Mouse (Mus musculus) midbrain, embryonic 11.5 days (tissue): ENCODE measurements around the gene Zfp109. TPM values are rescaled to one million over a fixed set of nuclear protein-coding genes. Genes with fewer than 3 reads are reported as not detected.

Source experiments
- ATAC-seq: fragments of 200-750 bp; cut with Nextera tagmentation; 2 replicates; pipeline ENCODE4 v1.8.0; 2017; ENCODE audit warnings: moderate TSS enrichment, moderate library complexity; ENCODE audit not compliant: low FRiP score
- DNase-seq: peaks from one replicate; pipeline ENCODE4 v3.0.0; 2015; ENCODE audit warnings: low spot score; ENCODE audit errors: missing footprints
- H3K27ac ChIP-seq: fragments of 300-500 bp; sonication (generic); 2 replicates; pipeline ENCODE4 v1.5.1; 2014; ENCODE audit warnings: low read depth, low read length
- H3K27me3 ChIP-seq: fragments of 300-500 bp; sonication (generic); 2 replicates; pipeline ENCODE4 v1.6.1; 2014; ENCODE audit warnings: mild to moderate bottlenecking, low read length, moderate library complexity, mixed read lengths; ENCODE audit not compliant: control insufficient read depth, insufficient read depth
- H3K36me3 ChIP-seq: fragments of 300-500 bp; sonication (generic); 2 replicates; pipeline ENCODE4 v1.6.1; 2014; ENCODE audit warnings: mild to moderate bottlenecking, low read length, moderate library complexity, mixed read lengths; ENCODE audit not compliant: control insufficient read depth, insufficient read depth
- H3K4me1 ChIP-seq: fragments of 300-500 bp; sonication (generic); 2 replicates; pipeline ENCODE4 v1.6.1; 2014; ENCODE audit warnings: low read length; ENCODE audit not compliant: control insufficient read depth, insufficient read depth
- H3K4me2 ChIP-seq: fragments of 300-500 bp; sonication (generic); 2 replicates; pipeline ENCODE4 v1.6.1; 2014; ENCODE audit warnings: mild to moderate bottlenecking, moderate library complexity
- H3K4me3 ChIP-seq: fragments of 300-500 bp; sonication (generic); 2 replicates; pipeline ENCODE4 v1.5.1; 2014; ENCODE audit warnings: low read depth, low read length
- H3K9ac ChIP-seq: fragments of 300-500 bp; sonication (generic); 2 replicates; pipeline ENCODE4 v1.6.1; 2014; ENCODE audit warnings: low read length
- H3K9me3 ChIP-seq: fragments of 300-500 bp; sonication (generic); 2 replicates; pipeline ENCODE4 v1.6.1; 2016; ENCODE audit warnings: low read length; ENCODE audit not compliant: control insufficient read depth
- WGBS: fragments of 180-500 bp; shearing (Covaris S2); extraction: QIAGEN DNeasy Blood & Tissue Kit; methylation state at CpG from one replicate; pipeline ENCODE4 v1.1.7; 2014; 5-methylcytosine and 5-hydroxymethylcytosine counted together
- polyA plus RNA-seq: library from polyadenylated mRNA; unstranded; fragments of >200 nt; fragmentation: Nextera tagmentation; extraction: Ambion mirVana; gene quantifications from 2 replicates; pipeline ENCODE4 v1.2.1, GENCODE M21; 2014

Gene Zfp109
- polyA plus RNA-seq, 1 experiment from 2014 or later = 4.5 TPM

- H3K27ac ChIP-seq = no peak overlapping the region
- no peak overlapping the region for H3K9ac ChIP-seq
- no peak overlapping the region for H3K4me2 ChIP-seq
- 67% methylated on average over 1 of the region's 1 CpGs for WGBS
- H3K9me3 ChIP-seq = no peaks in the 10 kb centered on the region
- no peak for DNase-seq
- H3K4me1 ChIP-seq = no peaks in the 10 kb centered on the region
- H3K27me3 ChIP-seq = no peaks in the 10 kb centered on the region
- ATAC-seq = no peak
- H3K36me3 ChIP-seq = no peaks in the 10 kb centered on the region
- H3K4me3 ChIP-seq = no peak overlapping the region
Measured at GRCm38 (mm10) chr7:24187611-24188010, 49.7 kb downstream of the Zfp109 start.

Other genes with a start within 250 kb of the Zfp109 start
- not detected in 2 replicates for gene V1rd19, start 235.9 kb downstream of the Zfp109 start, polyA plus RNA-seq
- not detected in 2 replicates for gene Vmn1r183, start 184.3 kb downstream of the Zfp109 start, polyA plus RNA-seq
- 34.1 and 36.5 TPM in 2 replicates for gene Zfp180, start 155.6 kb downstream of the Zfp109 start, polyA plus RNA-seq
- gene Zfp112, start 125.2 kb downstream of the Zfp109 start, polyA plus RNA-seq = 4.1 and 4.3 TPM in 2 replicates
- gene Zfp235, start 103.4 kb downstream of the Zfp109 start, polyA plus RNA-seq = 13.5 and 16.6 TPM in 2 replicates
- 4.6 and 4.8 TPM in 2 replicates for gene Zfp114, start 62.5 kb downstream of the Zfp109 start, polyA plus RNA-seq
- gene Zfp111, start 26.1 kb downstream of the Zfp109 start, polyA plus RNA-seq = 10.5 and 11.3 TPM in 2 replicates
- 2.5 and 2.7 TPM in 2 replicates for gene Zfp108, start 17.2 kb upstream of the Zfp109 start, polyA plus RNA-seq
- gene Zfp93, start 32.9 kb upstream of the Zfp109 start, polyA plus RNA-seq = 7.1 and 8.8 TPM in 2 replicates
- gene Zfp61, start 63.7 kb upstream of the Zfp109 start, polyA plus RNA-seq = 37.1 and 40.8 TPM in 2 replicates
- 13.0 and 14.3 TPM in 2 replicates for gene Zfp94, start 79.1 kb upstream of the Zfp109 start, polyA plus RNA-seq
- 0.26 TPM in 1 of 2 replicates, not detected in the other for gene Tescl, start 96.4 kb upstream of the Zfp109 start, polyA plus RNA-seq
- gene Lypd5, start 111.6 kb upstream of the Zfp109 start, polyA plus RNA-seq = not detected in 2 replicates
- gene Kcnn4, start 132.7 kb upstream of the Zfp109 start, polyA plus RNA-seq = 2.8 and 3.4 TPM in 2 replicates
- 18.7 and 20.9 TPM in 2 replicates for gene Smg9, start 162.1 kb upstream of the Zfp109 start, polyA plus RNA-seq
- gene Irgc1, start 214.7 kb upstream of the Zfp109 start, polyA plus RNA-seq = not detected in 2 replicates
- gene Plaur, start 224.9 kb upstream of the Zfp109 start, polyA plus RNA-seq = 0.86 and 1.4 TPM in 2 replicates
- 6.6 and 6.7 TPM in 2 replicates for gene Cadm4, start 244.5 kb upstream of the Zfp109 start, polyA plus RNA-seq